Mouse (Mus musculus) MEL (cell line): Measurements from ENCODE around the gene Rassf5. TPM values are rescaled to one million over a fixed set of nuclear protein-coding genes. Genes with fewer than 3 reads are reported as not detected.

Source experiments
- DNase-seq: peaks from one replicate; pipeline ENCODE4 v3.0.0; 2011; ENCODE audit warnings: low read depth, low spot score
- H3K27ac ChIP-seq: 2 replicates; pipeline ENCODE4 v1.5.1; 2012; ENCODE audit warnings: low read depth, mild to moderate bottlenecking, control low read depth, low read length, moderate library complexity; ENCODE audit not compliant: control insufficient read depth
- H3K27me3 ChIP-seq, 2 experiments: fragments of 150-350 bp in 1 of 2; sonication (generic) in 1 of 2; 2 replicates each; pipeline ENCODE4 v1.6.1; 2012; ENCODE audit warnings: low read length in 2 of 2, mild to moderate bottlenecking in 2 of 2, improper control_type of control experiment in 1 of 2, moderate library complexity in 1 of 2; ENCODE audit not compliant: insufficient read depth in 2 of 2, control insufficient read depth in 1 of 2
- H3K36me3 ChIP-seq, 2 experiments: 2 replicates each; pipeline ENCODE4 v1.6.1; 2012 to 2014; ENCODE audit warnings: low read length in 2 of 2, improper control_type of control experiment in 1 of 2, inconsistent platforms in 1 of 2, mild to moderate bottlenecking in 1 of 2; ENCODE audit not compliant: insufficient read depth in 2 of 2, control insufficient read depth in 1 of 2
- H3K4me1 ChIP-seq, 2 experiments: fragments of 150-350 bp in 1 of 2; sonication (generic) in 1 of 2; 2 replicates each; pipeline ENCODE4 v1.6.1; 2012; ENCODE audit warnings: low read length in 2 of 2, improper control_type of control experiment in 1 of 2, mild to moderate bottlenecking in 1 of 2; ENCODE audit not compliant: insufficient read depth in 2 of 2, control insufficient read depth in 1 of 2
- H3K4me3 ChIP-seq, 2 experiments: fragments of 150-350 bp in 1 of 2; sonication (generic) in 1 of 2; 2 replicates each; pipeline ENCODE4 v1.5.1; 2012; ENCODE audit warnings: low read depth in 2 of 2, low read length in 2 of 2, mild to moderate bottlenecking in 2 of 2, moderate library complexity in 2 of 2, control low read depth in 1 of 2, improper control_type of control experiment in 1 of 2; ENCODE audit not compliant: control insufficient read depth in 1 of 2, insufficient read depth in 1 of 2
- H3K79me2 ChIP-seq: 2 replicates; pipeline ENCODE4 v1.6.1; 2012; ENCODE audit warnings: mild to moderate bottlenecking, low read length, moderate library complexity; ENCODE audit not compliant: control insufficient read depth, poor library complexity, insufficient read depth
- H3K9ac ChIP-seq: 2 replicates; pipeline ENCODE4 v1.6.1; 2012; ENCODE audit warnings: low read depth, mild to moderate bottlenecking, control low read depth, low read length, moderate library complexity; ENCODE audit not compliant: control insufficient read depth, poor library complexity, severe bottlenecking
- H3K9me3 ChIP-seq: fragments of 150-350 bp; sonication (generic); replicated peaks from 2 replicates; pipeline ENCODE4 v1.6.1; 2012; ENCODE audit warnings: mild to moderate bottlenecking, low read length, improper control_type of control experiment, moderate library complexity; ENCODE audit not compliant: insufficient read depth
- BHLHE40 ChIP-seq: IDR thresholded peaks from 2 replicates; pipeline ENCODE4 v1.6.1; 2012; ENCODE audit warnings: low read depth, mild to moderate bottlenecking, inconsistent platforms, low read length, improper control_type of control experiment, borderline replicate concordance
- CHD1 ChIP-seq: IDR thresholded peaks from 2 replicates; pipeline ENCODE4 v1.6.1; 2012; ENCODE audit warnings: low read depth, mild to moderate bottlenecking, inconsistent platforms, low read length, improper control_type of control experiment
- CTCF ChIP-seq, 3 experiments: IDR thresholded peaks in 2 of 3; conservative IDR thresholded peaks in 1 of 3; 2 replicates each; pipeline ENCODE4 v1.5.1; 2011 to 2012; ENCODE audit warnings: low read length in 3 of 3, low read depth in 2 of 3, mild to moderate bottlenecking in 2 of 3, improper control_type of control experiment in 1 of 3, inconsistent platforms in 1 of 3, mixed read lengths in 1 of 3, moderate library complexity in 1 of 3; ENCODE audit not compliant: control insufficient read depth in 1 of 3, insufficient read depth in 1 of 3, poor library complexity in 1 of 3, severe bottlenecking in 1 of 3
- E2F4 ChIP-seq: IDR thresholded peaks from 2 replicates; pipeline ENCODE4 v1.6.1; 2011; ENCODE audit warnings: low read depth, low read length, improper control_type of control experiment, borderline replicate concordance
- EP300 ChIP-seq, 2 experiments: IDR thresholded peaks; 2 replicates each; pipeline ENCODE4 v1.6.1; 2011; ENCODE audit warnings: improper control_type of control experiment in 2 of 2, low read length in 2 of 2, low read depth in 1 of 2, mild to moderate bottlenecking in 1 of 2
- ETS1 ChIP-seq: IDR thresholded peaks from 2 replicates; pipeline ENCODE4 v1.6.1; 2012; ENCODE audit warnings: low read depth, mild to moderate bottlenecking, inconsistent platforms, low read length, improper control_type of control experiment, moderate library complexity
- GABPA ChIP-seq: IDR thresholded peaks from 2 replicates; pipeline ENCODE4 v1.6.1; 2012; ENCODE audit warnings: low read depth, mild to moderate bottlenecking, inconsistent platforms, low read length, improper control_type of control experiment, moderate library complexity
- HCFC1 ChIP-seq: IDR thresholded peaks from 2 replicates; pipeline ENCODE4 v1.6.1; 2012; ENCODE audit warnings: low read depth, mild to moderate bottlenecking, inconsistent platforms, low read length, improper control_type of control experiment, moderate library complexity
- MAFK ChIP-seq: IDR thresholded peaks from 2 replicates; pipeline ENCODE4 v1.6.1; 2011; ENCODE audit warnings: low read depth, mild to moderate bottlenecking, low read length, improper control_type of control experiment, borderline replicate concordance
- MAX ChIP-seq: IDR thresholded peaks from 2 replicates; pipeline ENCODE4 v1.6.1; 2011; ENCODE audit warnings: low read length, improper control_type of control experiment
- MEF2A ChIP-seq: IDR thresholded peaks from 2 replicates; pipeline ENCODE4 v1.6.1; 2014; ENCODE audit warnings: low read depth, mild to moderate bottlenecking, inconsistent platforms, low read length, improper control_type of control experiment; ENCODE audit not compliant: poor library complexity, insufficient replicate concordance, severe bottlenecking; ENCODE audit errors: extremely low read depth
- MXI1 ChIP-seq: IDR thresholded peaks from 2 replicates; pipeline ENCODE4 v1.6.1; 2011; ENCODE audit warnings: mild to moderate bottlenecking, low read depth, low read length, improper control_type of control experiment
- MYB ChIP-seq: IDR thresholded peaks from 2 replicates; pipeline ENCODE4 v1.6.1; 2011; ENCODE audit warnings: mild to moderate bottlenecking, low read depth, low read length, improper control_type of control experiment
- MYC ChIP-seq: IDR thresholded peaks from 2 replicates; pipeline ENCODE4 v1.6.1; 2011; ENCODE audit warnings: low read depth, mild to moderate bottlenecking, low read length, improper control_type of control experiment, moderate library complexity
- NELFE ChIP-seq: IDR thresholded peaks from 2 replicates; pipeline ENCODE4 v1.6.1; 2011; ENCODE audit warnings: low read depth, low read length, improper control_type of control experiment
- NRF1 ChIP-seq: IDR thresholded peaks from 2 replicates; pipeline ENCODE4 v1.6.1; 2014; ENCODE audit warnings: low read depth, mild to moderate bottlenecking, inconsistent platforms, low read length, improper control_type of control experiment, moderate library complexity; ENCODE audit not compliant: poor library complexity, insufficient read depth, severe bottlenecking
- POLR2AphosphoS2 ChIP-seq: IDR thresholded peaks from 2 replicates; pipeline ENCODE4 v1.6.1; 2011; ENCODE audit warnings: low read length, improper control_type of control experiment
- POLR2AphosphoS5 ChIP-seq: IDR thresholded peaks from 2 replicates; pipeline ENCODE4 v1.6.1; 2012; ENCODE audit warnings: low read depth, borderline replicate concordance, mild to moderate bottlenecking, inconsistent platforms, low read length, moderate library complexity, mixed read lengths
- RCOR1 ChIP-seq: IDR thresholded peaks from 2 replicates; pipeline ENCODE4 v1.6.1; 2012; ENCODE audit warnings: low read depth, mild to moderate bottlenecking, inconsistent platforms, low read length, improper control_type of control experiment
- SIN3A ChIP-seq: IDR thresholded peaks from 2 replicates; pipeline ENCODE4 v1.6.1; 2012; ENCODE audit warnings: low read length, improper control_type of control experiment, inconsistent platforms
- SMC3 ChIP-seq: IDR thresholded peaks from 2 replicates; pipeline ENCODE4 v1.6.1; 2011; ENCODE audit warnings: low read depth, low read length, improper control_type of control experiment
- TAL1 ChIP-seq: IDR thresholded peaks from 2 replicates; pipeline ENCODE4 v1.6.1; 2012; ENCODE audit warnings: mild to moderate bottlenecking, inconsistent platforms, low read length, moderate library complexity, mixed read lengths
- TBP ChIP-seq: IDR thresholded peaks from 2 replicates; pipeline ENCODE4 v1.8.0; 2011; ENCODE audit warnings: low read depth, low read length, improper control_type of control experiment
- TCF12 ChIP-seq: IDR thresholded peaks from 2 replicates; pipeline ENCODE4 v1.6.1; 2014; ENCODE audit warnings: low read depth, mild to moderate bottlenecking, inconsistent platforms, low read length, improper control_type of control experiment, moderate library complexity
- USF1 ChIP-seq: IDR thresholded peaks from 2 replicates; pipeline ENCODE4 v1.6.1; 2014; ENCODE audit warnings: low read depth, mild to moderate bottlenecking, inconsistent platforms, low read length, improper control_type of control experiment, moderate library complexity
- USF2 ChIP-seq, 2 experiments: IDR thresholded peaks; 2 replicates each; pipeline ENCODE4 v1.6.1; 2011 to 2012; ENCODE audit warnings: improper control_type of control experiment in 2 of 2, low read length in 2 of 2, borderline replicate concordance in 1 of 2, inconsistent platforms in 1 of 2, low read depth in 1 of 2, mild to moderate bottlenecking in 1 of 2; ENCODE audit not compliant: insufficient read depth in 1 of 2
- ZC3H11A ChIP-seq: IDR thresholded peaks from 2 replicates; pipeline ENCODE4 v1.6.1; 2012; ENCODE audit warnings: low read depth, mild to moderate bottlenecking, inconsistent platforms, low read length, improper control_type of control experiment
- ZKSCAN1 ChIP-seq: IDR thresholded peaks from 2 replicates; pipeline ENCODE4 v1.6.1; 2012; ENCODE audit warnings: low read depth, mild to moderate bottlenecking, inconsistent platforms, low read length, improper control_type of control experiment, moderate library complexity
- ZMIZ1 ChIP-seq: IDR thresholded peaks from 2 replicates; pipeline ENCODE4 v1.6.1; 2012; ENCODE audit warnings: low read depth, mild to moderate bottlenecking, inconsistent platforms, low read length, improper control_type of control experiment, moderate library complexity
- polyA plus RNA-seq, 2 experiments: library from polyadenylated mRNA; stranded (reverse) in 1 of 2; unstranded in 1 of 2; fragments of >175 nt in 1 of 2; fragments of >200 nt in 1 of 2; gene quantifications; 2 replicates each; pipeline versions ENCODE4 v1.2.1 to v1.2.4; 2012; ENCODE audit warnings: low replicate concordance in 2 of 2, low read depth in 1 of 2; ENCODE audit not compliant: insufficient read length in 2 of 2, insufficient read depth in 1 of 2, missing spikeins in 1 of 2
- total RNA-seq: library from RNA; depleted of rRNA; stranded (reverse); fragments of 300-350 nt; gene quantifications from 2 replicates; pipeline ENCODE4 v1.2.3, GENCODE M21; 2012

Rassf5 gene
- total and polyA plus RNA-seq, 3 experiments, result 14.8 to 28.8 TPM; not detected in 1

DNA sequence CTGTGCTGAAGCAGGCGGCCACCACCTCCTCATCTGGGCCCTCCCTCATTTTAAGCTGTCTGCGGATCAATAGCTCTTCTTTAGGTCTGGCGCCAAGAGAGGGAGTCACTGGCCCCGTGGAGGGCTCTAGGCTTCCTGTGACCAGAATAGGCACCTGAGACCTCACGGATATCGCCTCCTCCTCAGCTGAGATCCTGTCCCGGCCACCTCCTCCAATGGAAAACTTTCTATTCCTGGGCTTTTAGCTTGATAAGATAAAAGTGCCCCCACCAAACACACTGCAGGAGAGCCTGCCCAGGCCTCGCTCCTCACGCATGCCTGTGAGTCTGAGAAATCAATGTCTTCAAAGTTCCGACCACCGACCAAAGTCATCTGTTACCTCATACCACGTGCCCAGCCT lies 11.5 kb downstream of the Rassf5 start:
- Histone ChIP-seq H3K79me2 (no peaks in the 10 kb centered on the region), H3K9ac (no peak overlapping the region), H3K36me3 (no peaks in the 10 kb centered on the region), H3K27me3 (peaks cover 13 to 29% of the 10 kb centered on the region in 2 experiments), H3K4me1 (no peaks in the 10 kb centered on the region), H3K27ac (no peak overlapping the region), H3K9me3 (no peaks in the 10 kb centered on the region), H3K4me3 (no peak overlapping the region)
- TF ChIP-seq HCFC1, result no peak
- TF ChIP-seq TAL1, result no peak
- no peak for TF ChIP-seq GABPA
- TF ChIP-seq USF1, result no peak
- no peak for TF ChIP-seq POLR2AphosphoS5
- no peak for TF ChIP-seq SMC3
- no peak for TF ChIP-seq MYB
- TF ChIP-seq TCF12, result no peak
- TF ChIP-seq POLR2AphosphoS2, result no peak
- no peak for TF ChIP-seq MAX
- no peak for TF ChIP-seq NRF1
- no peak for TF ChIP-seq MYC
- TF ChIP-seq CHD1, result no peak
- no peak for TF ChIP-seq ZKSCAN1
- no peak for TF ChIP-seq ETS1
- no peak for TF ChIP-seq USF2 (IDR thresholded peaks at IDR 0.05; ENCODE audit: borderline replicate concordance in 1 of 2, insufficient read depth in 1 of 2, low read depth in 1 of 2, low read length in 2 of 2)
- TF ChIP-seq E2F4, result no peak
- TF ChIP-seq BHLHE40, result no peak
- TF ChIP-seq SIN3A, result no peak
- no peak for TF ChIP-seq ZMIZ1
- DNase-seq, result no peak

DNA sequence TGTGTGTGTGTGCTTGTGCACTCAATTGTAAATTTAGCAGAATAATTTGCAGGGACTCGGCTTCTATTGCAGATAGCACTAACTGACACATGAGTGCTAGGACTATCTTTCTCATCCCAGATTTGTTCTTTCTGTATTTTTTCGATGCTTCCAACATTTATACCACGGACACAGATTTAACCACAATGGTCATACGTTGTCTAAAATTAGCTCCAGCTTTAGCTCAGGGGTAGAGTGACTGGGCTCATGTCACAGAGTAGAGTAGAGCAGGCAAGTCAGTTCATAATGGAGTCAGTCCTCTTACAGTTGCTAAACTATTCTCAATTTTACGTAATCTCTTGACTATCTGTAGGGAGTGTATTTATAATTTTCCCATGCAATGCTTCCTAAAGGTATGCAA lies 16.4 kb downstream of the Rassf5 start:
- DNase-seq, result no peak

More for the DNA sequence above, 16.4 kb downstream of the Rassf5 start:
- TF ChIP-seq E2F4 (no peak), EP300 (IDR thresholded peaks at IDR 0.05; ENCODE audit: low read depth in 1 of 2, low read length in 2 of 2) (no peak), ZMIZ1 (no peak), MEF2A (no peak), CTCF (IDR thresholded peaks at IDR 0.05 in 2 of 3, conservative IDR thresholded peaks at IDR 0.05 in 1 of 3; ENCODE audit: control insufficient read depth in 1 of 3, insufficient read depth in 1 of 3, low read depth in 2 of 3, low read length in 3 of 3, poor library complexity in 1 of 3, severe bottlenecking in 1 of 3) (no peak), RCOR1 (no peak), NELFE (no peak), TBP (no peak), MAFK (no peak), USF1 (no peak), BHLHE40 (no peak), HCFC1 (no peak), POLR2AphosphoS2 (no peak), SMC3 (no peak), USF2 (IDR thresholded peaks at IDR 0.05; ENCODE audit: borderline replicate concordance in 1 of 2, insufficient read depth in 1 of 2, low read depth in 1 of 2, low read length in 2 of 2) (no peak), GABPA (no peak), MXI1 (no peak), MYC (no peak), SIN3A (no peak), ZC3H11A (no peak)
- H3K9me3 ChIP-seq, result no peaks in the 10 kb centered on the region
- H3K9ac ChIP-seq, result no peak overlapping the region
- no peak overlapping the region for H3K4me3 ChIP-seq
- H3K36me3 ChIP-seq, result no peaks in the 10 kb centered on the region
- no peaks in the 10 kb centered on the region for H3K79me2 ChIP-seq
- no peaks in the 10 kb centered on the region for H3K4me1 ChIP-seq
- H3K27ac ChIP-seq, result no peak overlapping the region
- H3K27me3 ChIP-seq, result peaks cover 13 to 17% of the 10 kb centered on the region in 2 experiments
